Mouse (Mus musculus) midbrain, embryonic 15.5 days (tissue): ENCODE results near the gene Rpl39. TPM values are rescaled to one million over a fixed set of nuclear protein-coding genes. Genes with fewer than 3 reads are reported as not detected.
A peak's percentile ranks its signal among the peaks of the same experiment; 100 is the strongest.

Source experiments
- ATAC-seq: fragments of 200-750 bp; cut with Nextera tagmentation; replicated peaks from 2 replicates; pipeline ENCODE4 v1.8.0; 2017; ENCODE audit warnings: moderate TSS enrichment
- H3K27ac ChIP-seq: fragments of 300-500 bp; sonication (generic); 2 replicates; pipeline ENCODE4 v1.5.1; 2015; ENCODE audit warnings: mild to moderate bottlenecking, inconsistent platforms
- H3K27me3 ChIP-seq: fragments of 300-500 bp; sonication (generic); replicated peaks from 2 replicates; pipeline ENCODE4 v1.6.1; 2015; ENCODE audit warnings: inconsistent platforms
- H3K36me3 ChIP-seq: fragments of 300-500 bp; sonication (generic); replicated peaks from 2 replicates; pipeline ENCODE4 v1.6.1; 2015; ENCODE audit warnings: inconsistent platforms
- H3K4me1 ChIP-seq: fragments of 300-500 bp; sonication (generic); 2 replicates; pipeline ENCODE4 v1.6.1; 2015; ENCODE audit warnings: inconsistent platforms
- H3K4me2 ChIP-seq: fragments of 300-500 bp; sonication (generic); 2 replicates; pipeline ENCODE4 v1.6.1; 2015; ENCODE audit warnings: inconsistent platforms, mild to moderate bottlenecking, moderate library complexity
- H3K4me3 ChIP-seq: fragments of 300-500 bp; sonication (generic); 2 replicates; pipeline ENCODE4 v1.5.1; 2015; ENCODE audit warnings: mild to moderate bottlenecking, inconsistent platforms
- H3K9ac ChIP-seq: fragments of 300-500 bp; sonication (generic); 2 replicates; pipeline ENCODE4 v1.6.1; 2015; ENCODE audit warnings: mild to moderate bottlenecking, inconsistent platforms
- H3K9me3 ChIP-seq: fragments of 300-500 bp; sonication (generic); 2 replicates; pipeline ENCODE4 v1.6.1; 2016; ENCODE audit warnings: inconsistent platforms
- WGBS: fragments of 180-500 bp; shearing (Covaris S2); methylation state at CpG from one replicate; pipeline ENCODE4 v1.1.7; 2015; ENCODE audit warnings: mixed read lengths; 5-methylcytosine and 5-hydroxymethylcytosine counted together
- polyA plus RNA-seq: library from polyadenylated mRNA; unstranded; fragments of >200 nt; fragmentation: Nextera tagmentation; extraction: Ambion mirVana; gene quantifications from 2 replicates; pipeline ENCODE4 v1.2.1, GENCODE M21; 2015

Rpl39 gene
- 228 and 240 TPM in 2 replicates for polyA plus RNA-seq

GRCm38 (mm10) chrX:37084927-37085660, at the start of gene Rpl39:
Gene Rpl39 (minus strand): TSS chrX:37085402.
- H3K27ac ChIP-seq = peak within 1 kb of the TSS; percentile 91
- peak; percentile 96 for ATAC-seq
- no peaks in the 10 kb centered on the region for H3K27me3 ChIP-seq
- 16% methylated on average over 38 of the region's 38 CpGs for WGBS
- H3K4me2 ChIP-seq = peak within 1 kb of the TSS; percentile 64
- no peaks in the 10 kb centered on the region for H3K9me3 ChIP-seq
- H3K4me3 ChIP-seq = peak within 1 kb of the TSS; percentile 53
- peaks cover 10% of the 10 kb centered on the region for H3K4me1 ChIP-seq
- H3K36me3 ChIP-seq = no peaks in the 10 kb centered on the region
- peak within 1 kb of the TSS; percentile 58 for H3K9ac ChIP-seq

- Histone ChIP-seq H3K9me3 (no peaks in the 10 kb centered on the region), H3K4me3 (peak within 1 kb of the TSS; percentile 56), H3K27ac (peak within 1 kb of the TSS; percentile 75), H3K9ac (peak within 1 kb of the TSS; percentile 53), H3K4me2 (peak within 1 kb of the TSS; percentile 56), H3K27me3 (no peaks in the 10 kb centered on the region), H3K4me1 (peaks cover 13% of the 10 kb centered on the region), H3K36me3 (no peaks in the 10 kb centered on the region)
- peak; percentile 92 for ATAC-seq
- 16% methylated on average over 58 of the region's 58 CpGs for WGBS
Observed at GRCm38 (mm10) chrX:37126671-37127358, 41.6 kb upstream of the Rpl39 start, which contains the start of gene Nkap. Gene Nkap (plus strand): TSS chrX:37126795.

DNA sequence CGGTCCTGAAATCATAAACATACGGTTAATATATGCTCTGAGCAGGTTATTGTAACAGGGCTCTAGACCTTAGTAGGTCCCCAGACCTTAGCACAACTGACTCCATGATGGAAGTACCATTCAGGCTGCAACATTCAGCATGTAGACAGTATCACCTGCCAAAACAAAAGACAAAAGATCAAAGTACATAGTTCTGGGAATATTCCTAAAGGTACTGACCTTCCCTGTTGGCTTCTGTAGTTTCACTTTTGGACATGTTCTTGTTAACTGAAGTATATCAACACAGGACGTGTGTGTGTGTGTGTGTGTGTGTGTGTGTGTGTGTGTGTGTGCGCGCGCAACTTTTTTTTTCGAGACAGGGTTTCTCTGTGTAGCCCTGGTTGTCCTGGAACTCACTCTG, 40.3 kb upstream of the Rpl39 start:
- Histone ChIP-seq H3K9me3 (no peaks in the 10 kb centered on the region), H3K36me3 (no peaks in the 10 kb centered on the region), H3K4me2 (no peak overlapping the region), H3K27me3 (no peaks in the 10 kb centered on the region), H3K9ac (no peak overlapping the region), H3K4me3 (no peak overlapping the region), H3K4me1 (peaks cover 13% of the 10 kb centered on the region), H3K27ac (no peak overlapping the region)
- no peak for ATAC-seq
- WGBS = 97% methylated on average over 7 of the region's 7 CpGs

DNA sequence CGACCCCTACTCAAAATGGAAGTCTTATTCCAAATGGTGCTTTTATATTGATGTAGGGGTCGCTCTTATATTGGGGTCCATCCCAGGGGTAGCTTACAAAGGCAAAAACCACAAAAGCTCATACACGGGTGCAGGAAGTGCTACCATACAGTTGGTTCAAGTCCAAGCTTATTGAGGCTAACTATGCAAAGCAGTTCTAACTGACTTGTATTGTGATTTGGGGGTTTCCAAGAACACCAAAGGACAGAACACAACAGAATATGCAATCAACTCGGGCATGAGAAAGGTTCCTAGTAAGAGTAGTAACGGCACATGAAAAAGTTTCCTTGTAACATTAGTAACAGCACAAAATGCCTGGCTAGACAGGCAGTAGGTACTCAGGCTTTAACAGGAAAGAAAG, 35.0 kb upstream of the Rpl39 start:
- no peak overlapping the region for H3K27ac ChIP-seq
- H3K36me3 ChIP-seq = no peaks in the 10 kb centered on the region
- no peaks in the 10 kb centered on the region for H3K4me1 ChIP-seq
- H3K27me3 ChIP-seq = no peaks in the 10 kb centered on the region
- no peak overlapping the region for H3K4me3 ChIP-seq
- no peaks in the 10 kb centered on the region for H3K9me3 ChIP-seq
- H3K4me2 ChIP-seq = no peak overlapping the region
- no peak for ATAC-seq
- no peak overlapping the region for H3K9ac ChIP-seq
- 72% methylated on average over 5 of the region's 5 CpGs for WGBS

- 57% methylated on average over 3 of the region's 3 CpGs for WGBS
- no peak for ATAC-seq
- no peaks in the 10 kb centered on the region for H3K27me3 ChIP-seq
- no peaks in the 10 kb centered on the region for H3K4me1 ChIP-seq
- no peak overlapping the region for H3K4me3 ChIP-seq
- H3K4me2 ChIP-seq = no peak overlapping the region
- no peaks in the 10 kb centered on the region for H3K36me3 ChIP-seq
- no peak overlapping the region for H3K9ac ChIP-seq
- H3K9me3 ChIP-seq = no peaks in the 10 kb centered on the region
- no peak overlapping the region for H3K27ac ChIP-seq
Observed at GRCm38 (mm10) chrX:37119585-37119984, 34.4 kb upstream of the Rpl39 start.

- no peak overlapping the region for H3K4me2 ChIP-seq
- H3K9me3 ChIP-seq = no peaks in the 10 kb centered on the region
- H3K27me3 ChIP-seq = no peaks in the 10 kb centered on the region
- no peak for ATAC-seq
- H3K9ac ChIP-seq = no peak overlapping the region
- no peaks in the 10 kb centered on the region for H3K36me3 ChIP-seq
- H3K4me1 ChIP-seq = no peaks in the 10 kb centered on the region
- no peak overlapping the region for H3K27ac ChIP-seq
- no peak overlapping the region for H3K4me3 ChIP-seq
- no CpG with 5 or more reads among the region's 5 CpGs for WGBS
Observed at GRCm38 (mm10) chrX:37117085-37117484, 31.9 kb upstream of the Rpl39 start.

- Histone ChIP-seq H3K4me2 (peak overlapping the region; percentile 15; the same call in 1 of the 2 replicates), H3K36me3 (no peaks in the 10 kb centered on the region), H3K27me3 (no peaks in the 10 kb centered on the region), H3K27ac (no peak overlapping the region), H3K4me3 (0 out of 2 replicates have a peak overlapping the region, but pooled peaks have one; percentile 53), H3K9ac (no peak overlapping the region), H3K9me3 (no peaks in the 10 kb centered on the region), H3K4me1 (peaks cover 3% of the 10 kb centered on the region; the same call in 1 of the 2 replicates)
- no peak for ATAC-seq
- WGBS = 72% methylated on average over 4 of the region's 4 CpGs
Observed at GRCm38 (mm10) chrX:37110881-37111193, 25.6 kb upstream of the Rpl39 start.

GRCm38 (mm10) chrX:37110193-37110880, 25.1 kb upstream of the Rpl39 start, which contains the start of gene Upf3b:
Gene Upf3b (minus strand): TSS chrX:37110322.
- Histone ChIP-seq H3K4me1 (peaks cover 3% of the 10 kb centered on the region; the same call in 1 of the 2 replicates), H3K27me3 (no peaks in the 10 kb centered on the region), H3K4me3 (peak within 1 kb of the TSS; percentile 53), H3K36me3 (no peaks in the 10 kb centered on the region), H3K27ac (peak within 1 kb of the TSS; percentile 86), H3K9me3 (no peaks in the 10 kb centered on the region), H3K9ac (peak within 1 kb of the TSS; percentile 56), H3K4me2 (peak within 1 kb of the TSS; percentile 54)
- 14% methylated on average over 30 of the region's 30 CpGs for WGBS
- ATAC-seq = peak; percentile 98

GRCm38 (mm10) chrX:37109526-37110192, 24.5 kb upstream of the Rpl39 start:
- Histone ChIP-seq H3K36me3 (no peaks in the 10 kb centered on the region), H3K27ac (peak overlapping the region; percentile 86), H3K9ac (peak overlapping the region; percentile 56), H3K4me2 (peak overlapping the region; percentile 54), H3K4me3 (peak overlapping the region; percentile 53), H3K9me3 (no peaks in the 10 kb centered on the region), H3K27me3 (no peaks in the 10 kb centered on the region), H3K4me1 (peaks cover 3% of the 10 kb centered on the region; the same call in 1 of the 2 replicates)
- peak; percentile 85 for ATAC-seq
- 20% methylated on average over 27 of the region's 27 CpGs for WGBS

GRCm38 (mm10) chrX:37103826-37104225, 18.6 kb upstream of the Rpl39 start:
- no peaks in the 10 kb centered on the region for H3K27me3 ChIP-seq
- ATAC-seq = no peak
- no peaks in the 10 kb centered on the region for H3K9me3 ChIP-seq
- no peak overlapping the region for H3K4me3 ChIP-seq
- peaks cover 3% of the 10 kb centered on the region; the same call in 1 of the 2 replicates for H3K4me1 ChIP-seq
- H3K36me3 ChIP-seq = no peaks in the 10 kb centered on the region
- 77% methylated on average over 2 of the region's 2 CpGs for WGBS
- no peak overlapping the region for H3K9ac ChIP-seq
- H3K4me2 ChIP-seq = no peak overlapping the region
- H3K27ac ChIP-seq = no peak overlapping the region

DNA sequence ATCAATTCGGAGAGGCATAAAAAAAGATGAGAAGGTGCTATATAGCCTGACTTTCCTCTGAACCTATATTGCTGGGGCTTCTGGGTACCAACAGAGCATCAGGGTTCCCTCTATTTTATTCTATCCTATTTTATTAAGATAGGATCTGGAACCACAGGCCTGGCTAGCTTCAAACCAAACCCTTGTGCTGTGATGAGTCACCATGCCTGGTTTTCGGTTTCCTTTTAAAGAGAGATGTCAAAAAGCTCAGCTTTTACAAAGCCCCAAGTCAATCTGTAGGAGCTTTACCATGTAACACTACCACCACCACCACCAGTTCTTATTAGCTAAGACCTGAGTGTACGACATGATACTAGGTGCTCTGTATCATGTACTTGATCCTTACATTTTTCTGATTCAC, 13.5 kb upstream of the Rpl39 start:
- Histone ChIP-seq H3K4me1 (no peaks in the 10 kb centered on the region), H3K4me3 (no peak overlapping the region), H3K9ac (no peak overlapping the region), H3K4me2 (no peak overlapping the region), H3K27ac (no peak overlapping the region), H3K9me3 (no peaks in the 10 kb centered on the region), H3K27me3 (no peaks in the 10 kb centered on the region), H3K36me3 (no peaks in the 10 kb centered on the region; the same call in 1 of the 2 replicates)
- ATAC-seq = no peak
- 95% methylated on average over 3 of the region's 3 CpGs for WGBS
